Mouse (Mus musculus): Measurements from ENCODE around the gene Gtf2ird2. TPM values are rescaled to one million over a fixed set of nuclear protein-coding genes. Genes with fewer than 3 reads are reported as not detected.

The Gtf2ird2 gene
- polyA plus RNA-seq, 1 experiment from 2014 or later: 7.5 TPM

DNA sequence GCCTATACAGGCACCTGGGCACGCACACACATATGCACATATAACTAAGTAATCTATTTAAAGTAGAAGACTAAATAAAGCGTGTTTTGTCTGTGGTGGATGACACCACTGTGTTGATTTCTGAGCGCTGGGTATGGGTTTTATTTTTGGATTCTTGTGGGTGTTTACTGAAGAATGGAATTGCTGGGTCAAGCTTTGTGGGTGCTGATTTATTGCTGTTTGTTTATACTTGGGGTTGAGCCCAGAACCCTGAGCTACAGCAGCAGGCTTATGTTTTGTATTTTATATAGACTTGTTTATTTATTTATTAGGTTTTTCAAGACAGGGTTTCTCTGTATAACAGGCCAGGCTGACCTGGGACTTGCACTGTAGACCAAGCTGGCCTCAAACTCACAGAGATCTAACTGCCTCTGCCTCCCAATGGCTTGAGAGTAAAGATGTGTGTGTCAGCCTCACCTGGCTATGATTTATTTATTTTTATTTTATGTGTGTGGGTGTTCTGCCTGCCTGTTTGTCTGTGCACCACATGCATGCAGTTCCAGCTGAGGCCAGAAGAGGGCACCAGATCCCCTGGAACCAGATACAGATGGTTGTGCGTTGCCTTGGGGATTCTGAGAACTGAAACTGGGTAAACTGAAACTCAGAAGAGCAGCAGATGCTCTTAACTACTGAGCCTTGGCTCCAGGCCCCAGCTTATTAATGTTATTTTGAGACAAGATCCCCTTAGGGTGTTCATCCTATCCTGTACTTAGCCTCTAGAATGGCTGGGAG lies 3.3 kb downstream of the Gtf2ird2 start:
- H3K4me1 ChIP-seq (replicated peaks; ENCODE audit: control insufficient read depth, insufficient read depth, low read length): peaks cover 16% of the 10 kb centered on the region
- H3K4me3 ChIP-seq (ENCODE audit: low read depth, low read length): no peak overlapping the region
- WGBS: 80% methylated on average over 4 of the region's 4 CpGs
- DNase-seq (ENCODE audit: low spot score) (peak; percentile 85), ATAC-seq (replicated peaks; ENCODE audit: low FRiP score, low TSS enrichment, low read depth) (no peak)
- 0 out of 2 replicates have a peak, but pooled peaks cover 3% of the 10 kb centered on the region for H3K9me3 ChIP-seq (ENCODE audit: control insufficient read depth, low read length)
- peaks cover 3% of the 10 kb centered on the region; the same call in 1 of the 2 replicates for H3K36me3 ChIP-seq (ENCODE audit: control insufficient read depth, insufficient read depth, low read length)
- H3K27me3 ChIP-seq (replicated peaks; ENCODE audit: control insufficient read depth, insufficient read depth, low read length): no peaks in the 10 kb centered on the region
- H3K9ac ChIP-seq (ENCODE audit: low read length): no peak overlapping the region
- no peak overlapping the region for H3K4me2 ChIP-seq (ENCODE audit: low read length)
- H3K27ac ChIP-seq (ENCODE audit: low read depth): no peak overlapping the region

GRCm38 (mm10) chr5:134188571-134188970 lies 4.8 kb downstream of the Gtf2ird2 start:
- Histone ChIP-seq H3K36me3 (ENCODE audit: control insufficient read depth, insufficient read depth, low read length) (peaks cover 10% of the 10 kb centered on the region), H3K4me2 (ENCODE audit: low read length) (no peak overlapping the region), H3K27ac (ENCODE audit: low read depth) (no peak overlapping the region), H3K27me3 (replicated peaks; ENCODE audit: control insufficient read depth, insufficient read depth, low read length) (no peaks in the 10 kb centered on the region), H3K9ac (ENCODE audit: low read length) (no peak overlapping the region), H3K4me1 (replicated peaks; ENCODE audit: control insufficient read depth, insufficient read depth, low read length) (peaks cover 2% of the 10 kb centered on the region; the same call in 1 of the 2 replicates), H3K9me3 (ENCODE audit: control insufficient read depth, low read length) (0 out of 2 replicates have a peak, but pooled peaks cover 3% of the 10 kb centered on the region), H3K4me3 (ENCODE audit: low read depth, low read length) (no peak overlapping the region)
- WGBS: 67% methylated on average over 7 of the region's 7 CpGs
- ATAC-seq (replicated peaks; ENCODE audit: low FRiP score, low TSS enrichment, low read depth): no peak
- DNase-seq (ENCODE audit: low spot score): no peak

DNA sequence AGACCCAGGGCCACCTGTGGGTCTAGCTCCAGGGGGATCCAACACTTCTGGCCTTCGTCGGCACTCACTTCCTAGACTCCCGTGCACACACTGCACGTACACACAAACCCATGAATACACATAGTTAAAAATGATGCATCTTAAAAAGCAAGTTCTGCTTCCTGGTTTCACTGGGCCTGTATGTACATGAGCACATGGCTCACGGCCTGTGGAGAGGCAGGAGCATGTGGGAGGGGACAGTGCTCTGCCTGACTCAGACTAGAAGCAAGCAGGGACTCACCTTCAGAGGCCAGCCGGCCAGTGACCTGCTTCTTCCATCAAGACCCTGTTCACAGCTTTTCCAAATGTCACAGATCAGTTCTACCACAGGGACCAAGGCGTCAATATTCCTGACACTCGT lies 9.8 kb downstream of the Gtf2ird2 start:
- DNase-seq (ENCODE audit: low spot score) (no peak), ATAC-seq (replicated peaks; ENCODE audit: low FRiP score, low TSS enrichment, low read depth) (no peak)
- Histone ChIP-seq H3K4me3 (ENCODE audit: low read depth, low read length) (no peak overlapping the region), H3K4me1 (replicated peaks; ENCODE audit: control insufficient read depth, insufficient read depth, low read length) (no peaks in the 10 kb centered on the region), H3K27ac (ENCODE audit: low read depth) (no peak overlapping the region), H3K9ac (ENCODE audit: low read length) (no peak overlapping the region), H3K4me2 (ENCODE audit: low read length) (no peak overlapping the region), H3K36me3 (ENCODE audit: control insufficient read depth, insufficient read depth, low read length) (peaks cover 20% of the 10 kb centered on the region), H3K9me3 (ENCODE audit: control insufficient read depth, low read length) (no peaks in the 10 kb centered on the region), H3K27me3 (replicated peaks; ENCODE audit: control insufficient read depth, insufficient read depth, low read length) (no peaks in the 10 kb centered on the region)
- WGBS: 87% methylated on average over 8 of the region's 8 CpGs

DNA sequence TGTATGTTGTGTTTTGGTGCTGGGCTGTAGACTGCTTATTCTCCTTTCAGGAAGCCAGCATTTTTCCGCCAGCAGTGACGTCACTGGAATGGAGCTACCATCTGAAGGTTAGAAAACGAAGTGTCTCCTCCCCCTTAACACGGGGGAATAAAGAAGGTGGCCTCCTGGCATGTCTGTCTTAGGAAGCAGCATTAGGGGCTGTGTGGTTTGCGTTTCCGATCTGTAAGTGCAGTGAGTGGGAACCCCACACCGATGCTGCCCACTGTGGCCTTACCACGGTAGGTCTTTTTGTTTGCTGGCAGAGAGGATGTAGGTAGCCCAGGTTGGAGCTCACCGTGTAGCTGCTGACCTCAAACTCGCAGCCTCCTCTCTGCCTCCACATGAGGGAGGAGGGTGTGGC lies 22.9 kb downstream of the Gtf2ird2 start:
- DNase-seq (ENCODE audit: low spot score) (no peak), ATAC-seq (replicated peaks; ENCODE audit: low FRiP score, low TSS enrichment, low read depth) (no peak)
- H3K9ac ChIP-seq (ENCODE audit: low read length): no peak overlapping the region
- H3K27ac ChIP-seq (ENCODE audit: low read depth): no peak overlapping the region
- peaks cover 11% of the 10 kb centered on the region; the same call in 1 of the 2 replicates for H3K36me3 ChIP-seq (ENCODE audit: control insufficient read depth, insufficient read depth, low read length)
- peaks cover 8% of the 10 kb centered on the region for H3K4me1 ChIP-seq (replicated peaks; ENCODE audit: control insufficient read depth, insufficient read depth, low read length)
- H3K27me3 ChIP-seq (replicated peaks; ENCODE audit: control insufficient read depth, insufficient read depth, low read length): no peaks in the 10 kb centered on the region
- H3K4me3 ChIP-seq (ENCODE audit: low read depth, low read length): no peak overlapping the region
- H3K4me2 ChIP-seq (ENCODE audit: low read length): no peak overlapping the region
- no peaks in the 10 kb centered on the region for H3K9me3 ChIP-seq (ENCODE audit: control insufficient read depth, low read length)
- 81% methylated on average over 10 of the region's 10 CpGs for WGBS

DNA sequence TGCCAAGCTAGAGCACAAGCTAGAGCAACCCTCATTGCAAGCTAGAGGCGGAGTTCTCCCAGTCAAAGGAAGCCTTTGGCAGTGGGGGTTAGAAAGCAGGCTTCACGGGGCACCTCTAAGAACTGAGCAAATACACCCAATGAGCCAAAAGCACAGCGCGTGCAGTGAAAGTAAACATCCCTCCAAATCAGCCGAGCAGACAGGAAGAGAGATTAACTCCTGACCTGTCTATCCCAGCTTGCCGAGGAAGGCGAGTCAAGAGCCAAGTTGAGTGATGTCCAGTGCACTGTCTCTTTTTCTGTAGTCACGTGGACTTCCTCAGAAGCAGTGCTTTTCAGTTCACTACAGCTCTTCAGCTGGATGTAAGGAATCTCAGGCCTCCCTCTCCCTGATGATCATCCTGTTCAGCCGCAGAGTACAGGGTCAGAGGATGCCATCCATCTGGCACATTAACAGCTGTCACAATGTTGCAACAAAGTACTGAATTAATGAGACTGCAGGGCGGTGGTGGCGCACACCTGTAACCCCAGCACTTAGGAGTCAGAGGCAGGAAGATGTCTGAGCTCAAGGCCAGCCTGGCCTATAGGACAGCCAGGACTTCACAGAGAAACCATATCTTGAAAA lies 26.2 kb downstream of the Gtf2ird2 start:
- Histone ChIP-seq H3K27me3 (replicated peaks; ENCODE audit: control insufficient read depth, insufficient read depth, low read length) (no peaks in the 10 kb centered on the region), H3K36me3 (ENCODE audit: control insufficient read depth, insufficient read depth, low read length) (0 out of 2 replicates have a peak, but pooled peaks cover 5% of the 10 kb centered on the region), H3K9me3 (ENCODE audit: control insufficient read depth, low read length) (no peaks in the 10 kb centered on the region), H3K4me3 (ENCODE audit: low read depth, low read length) (no peak overlapping the region), H3K9ac (ENCODE audit: low read length) (no peak overlapping the region), H3K4me1 (replicated peaks; ENCODE audit: control insufficient read depth, insufficient read depth, low read length) (peaks cover 16% of the 10 kb centered on the region), H3K4me2 (ENCODE audit: low read length) (no peak overlapping the region), H3K27ac (ENCODE audit: low read depth) (no peak overlapping the region)
- ATAC-seq (replicated peaks; ENCODE audit: low FRiP score, low TSS enrichment, low read depth): no peak; the same call in 1 of the 2 replicates
- WGBS: 16% methylated on average over 11 of the region's 11 CpGs
- no peak for DNase-seq (ENCODE audit: low spot score)

DNA sequence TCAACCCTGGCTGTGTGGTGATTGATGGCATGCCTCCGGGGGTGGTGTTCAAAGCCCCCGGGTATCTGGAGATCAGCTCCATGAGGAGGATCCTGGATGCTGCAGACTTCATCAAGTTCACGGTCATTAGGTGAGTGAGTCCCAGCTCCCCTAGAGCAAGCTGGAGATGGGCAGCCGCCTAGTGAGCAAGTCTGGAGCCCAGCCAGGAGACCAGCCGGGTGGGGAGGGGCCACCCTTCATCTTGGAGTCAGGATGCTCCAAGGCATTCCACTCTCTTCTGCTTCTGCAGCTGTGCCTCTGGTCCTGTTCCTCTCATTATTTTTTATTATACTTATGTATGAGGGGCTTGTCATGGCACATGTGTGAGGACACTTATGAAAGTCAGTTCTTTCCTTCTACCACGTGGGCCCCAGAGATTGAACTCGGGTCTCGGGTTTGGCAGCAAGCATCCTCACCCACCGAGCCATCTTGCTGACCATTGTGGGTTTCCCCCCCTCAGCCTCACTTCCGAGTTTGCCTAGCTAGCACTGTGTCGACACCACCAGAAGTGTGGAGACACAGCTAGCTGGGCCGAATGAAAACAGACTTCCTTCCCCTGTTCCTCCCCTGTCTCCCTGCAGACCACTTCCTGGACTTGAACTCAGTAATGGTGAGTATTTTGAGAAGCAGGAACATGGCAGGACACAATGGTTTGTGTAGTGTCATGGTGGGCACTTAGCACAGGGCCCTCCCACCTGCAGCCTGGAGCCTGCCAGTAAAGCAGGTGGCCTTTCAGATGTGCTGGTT lies 30.4 kb downstream of the Gtf2ird2 start:
- H3K9ac ChIP-seq (ENCODE audit: low read length): no peak overlapping the region
- no peaks in the 10 kb centered on the region for H3K27me3 ChIP-seq (replicated peaks; ENCODE audit: control insufficient read depth, insufficient read depth, low read length)
- H3K4me2 ChIP-seq (ENCODE audit: low read length): no peak overlapping the region
- WGBS: 62% methylated on average over 12 of the region's 12 CpGs
- H3K9me3 ChIP-seq (ENCODE audit: control insufficient read depth, low read length): no peaks in the 10 kb centered on the region
- H3K36me3 ChIP-seq (ENCODE audit: control insufficient read depth, insufficient read depth, low read length): 0 out of 2 replicates have a peak, but pooled peaks cover 5% of the 10 kb centered on the region
- DNase-seq (ENCODE audit: low spot score) (no peak), ATAC-seq (replicated peaks; ENCODE audit: low FRiP score, low TSS enrichment, low read depth) (0 out of 2 replicates have a peak, but pooled peaks have one; percentile 44)
- peaks cover 16% of the 10 kb centered on the region for H3K4me1 ChIP-seq (replicated peaks; ENCODE audit: control insufficient read depth, insufficient read depth, low read length)
- H3K4me3 ChIP-seq (ENCODE audit: low read depth, low read length): no peak overlapping the region
- no peak overlapping the region for H3K27ac ChIP-seq (ENCODE audit: low read depth)

GRCm38 (mm10) chr5:134217900-134218299 lies 34.1 kb downstream of the Gtf2ird2 start:
- no peak overlapping the region for H3K9ac ChIP-seq (ENCODE audit: low read length)
- no peak for ATAC-seq (replicated peaks; ENCODE audit: low FRiP score, low TSS enrichment, low read depth)
- H3K4me3 ChIP-seq (ENCODE audit: low read depth, low read length): no peak overlapping the region
- no peak overlapping the region for H3K27ac ChIP-seq (ENCODE audit: low read depth)
- no peaks in the 10 kb centered on the region for H3K9me3 ChIP-seq (ENCODE audit: control insufficient read depth, low read length)
- H3K36me3 ChIP-seq (ENCODE audit: control insufficient read depth, insufficient read depth, low read length): 0 out of 2 replicates have a peak, but pooled peaks cover 4% of the 10 kb centered on the region
- peaks cover 15% of the 10 kb centered on the region for H3K4me1 ChIP-seq (replicated peaks; ENCODE audit: control insufficient read depth, insufficient read depth, low read length)
- WGBS: 81% methylated on average over 7 of the region's 7 CpGs
- peaks cover 6% of the 10 kb centered on the region; the same call in 1 of the 2 replicates for H3K27me3 ChIP-seq (replicated peaks; ENCODE audit: control insufficient read depth, insufficient read depth, low read length)
- no peak for DNase-seq (ENCODE audit: low spot score)
- H3K4me2 ChIP-seq (ENCODE audit: low read length): no peak overlapping the region

DNA sequence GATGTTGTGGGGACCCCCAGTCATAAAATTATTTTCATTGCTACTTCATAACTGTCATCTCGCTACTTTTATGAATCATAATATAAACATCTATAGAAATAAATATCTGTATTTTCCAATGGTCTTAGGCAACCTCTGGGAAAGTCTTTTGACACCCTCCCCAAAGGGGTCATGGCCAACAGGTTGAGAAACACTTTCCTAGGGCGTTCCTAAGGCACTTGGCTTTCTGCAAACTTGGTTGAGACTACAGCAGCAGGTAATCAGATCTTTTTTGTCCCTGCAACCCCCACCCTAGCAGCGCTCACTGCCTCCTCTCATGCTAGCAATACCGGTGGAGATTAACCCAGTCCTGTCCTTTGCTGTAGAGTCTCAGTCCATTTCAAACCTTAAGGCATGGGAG lies 37.5 kb downstream of the Gtf2ird2 start:
- Histone ChIP-seq H3K4me3 (ENCODE audit: low read depth, low read length) (no peak overlapping the region), H3K36me3 (ENCODE audit: control insufficient read depth, insufficient read depth, low read length) (no peaks in the 10 kb centered on the region), H3K9ac (ENCODE audit: low read length) (no peak overlapping the region), H3K27ac (ENCODE audit: low read depth) (no peak overlapping the region), H3K4me1 (replicated peaks; ENCODE audit: control insufficient read depth, insufficient read depth, low read length) (peaks cover 7% of the 10 kb centered on the region; the same call in 1 of the 2 replicates), H3K9me3 (ENCODE audit: control insufficient read depth, low read length) (no peaks in the 10 kb centered on the region), H3K4me2 (ENCODE audit: low read length) (peak overlapping the region; percentile 79), H3K27me3 (replicated peaks; ENCODE audit: control insufficient read depth, insufficient read depth, low read length) (peaks cover 6% of the 10 kb centered on the region; the same call in 1 of the 2 replicates)
- DNase-seq (ENCODE audit: low spot score) (no peak), ATAC-seq (replicated peaks; ENCODE audit: low FRiP score, low TSS enrichment, low read depth) (no peak)
- WGBS: 37% methylated on average over 4 of the region's 4 CpGs

Data from intestine, embryonic 14.5 days (tissue).